Mouse (Mus musculus) liver, postnatal 0 days (tissue): ENCODE data around the gene Ubash3b.

ENCODE experiments used
- CTCF ChIP-seq: sonication (generic); IDR thresholded peaks from 2 replicates; pipeline ENCODE4 v1.5.1; 2016; ENCODE audit warnings: antibody characterized with exemption, low read depth
- EP300 ChIP-seq: IDR thresholded peaks from 2 replicates; pipeline ENCODE4 v1.6.1; 2016; ENCODE audit warnings: antibody characterized with exemption, low read depth, mild to moderate bottlenecking

DNA sequence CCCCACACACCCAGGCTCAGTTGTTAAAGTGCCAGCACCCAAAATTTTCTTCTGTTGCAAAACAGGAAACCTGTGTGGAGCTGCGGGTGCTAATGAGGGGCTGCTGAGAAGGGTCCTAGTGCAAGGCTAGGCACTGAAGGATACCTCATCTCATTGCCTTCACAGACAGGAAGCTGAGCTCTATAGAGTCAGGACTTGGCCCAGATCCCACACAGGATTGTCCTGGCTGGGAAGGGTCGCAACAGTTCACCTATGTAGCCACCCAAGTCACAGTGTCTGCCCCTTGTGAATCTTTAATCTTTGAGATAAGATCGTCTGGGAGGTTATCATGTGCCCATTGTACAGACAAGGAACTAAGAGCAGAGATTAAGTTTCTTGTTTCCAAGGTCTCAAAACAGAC lies 78.6 kb downstream of the Ubash3b start:
- TF ChIP-seq CTCF = no peak
- no peak for TF ChIP-seq EP300
